Mouse (Mus musculus) forebrain, embryonic 14.5 days (tissue): ENCODE results near the gene Atp7a. TPM values are rescaled to one million over a fixed set of nuclear protein-coding genes. Genes with fewer than 3 reads are reported as not detected.
A peak's percentile ranks its signal among the peaks of the same experiment; 100 is the strongest.

Experiments used
- ATAC-seq: fragments of 200-750 bp; cut with Nextera tagmentation; 2 replicates; pipeline ENCODE4 v1.8.0; 2017; ENCODE audit warnings: mild to moderate bottlenecking, moderate library complexity
- DNase-seq: peaks from one replicate; pipeline ENCODE4 v3.0.0-alpha.2; 2015; ENCODE audit warnings: low spot score
- H3K27ac ChIP-seq: fragments of 300-500 bp; sonication (generic); 2 replicates; pipeline ENCODE4 v1.5.1; 2014; ENCODE audit warnings: low read depth, mild to moderate bottlenecking, control low read depth, low read length, moderate library complexity
- H3K27me3 ChIP-seq: fragments of 300-500 bp; sonication (generic); replicated peaks from 2 replicates; pipeline ENCODE4 v1.6.1; 2014; ENCODE audit warnings: low read length, control low read depth, mixed read lengths; ENCODE audit not compliant: control insufficient read depth, insufficient read depth
- H3K36me3 ChIP-seq: fragments of 300-500 bp; sonication (generic); 2 replicates; pipeline ENCODE4 v1.6.1; 2014; ENCODE audit warnings: low read length, control low read depth; ENCODE audit not compliant: control insufficient read depth, insufficient read depth
- H3K4me1 ChIP-seq: fragments of 300-500 bp; sonication (generic); 2 replicates; pipeline ENCODE4 v1.6.1; 2014; ENCODE audit warnings: antibody characterized with exemption, low read length, control low read depth; ENCODE audit not compliant: control insufficient read depth, insufficient read depth
- H3K4me2 ChIP-seq: fragments of 300-500 bp; sonication (generic); 2 replicates; pipeline ENCODE4 v1.6.1; 2014; ENCODE audit warnings: mild to moderate bottlenecking, control low read depth, low read length
- H3K4me3 ChIP-seq: fragments of 300-500 bp; sonication (generic); 2 replicates; pipeline ENCODE4 v1.5.1; 2014; ENCODE audit warnings: low read depth, low read length, control low read depth
- H3K9ac ChIP-seq: fragments of 300-500 bp; sonication (generic); 2 replicates; pipeline ENCODE4 v1.6.1; 2014; ENCODE audit warnings: mild to moderate bottlenecking, low read length, control low read depth, moderate library complexity
- H3K9me3 ChIP-seq: fragments of 300-500 bp; sonication (generic); replicated peaks from 2 replicates; pipeline ENCODE4 v1.6.1; 2016; ENCODE audit warnings: low read length, control low read depth, mixed read lengths; ENCODE audit not compliant: control insufficient read depth
- WGBS: fragments of 180-500 bp; shearing (Covaris S2); extraction: QIAGEN DNeasy Blood & Tissue Kit; methylation state at CpG from one replicate; pipeline ENCODE4 v1.1.7; 2014; 5-methylcytosine and 5-hydroxymethylcytosine counted together
- polyA plus RNA-seq: library from polyadenylated mRNA; unstranded; fragments of >200 nt; fragmentation: Nextera tagmentation; extraction: Ambion mirVana; gene quantifications from 2 replicates; pipeline ENCODE4 v1.2.1, GENCODE M21; 2014

Atp7a gene
- polyA plus RNA-seq, 1 experiment from 2014 or later = 15.8 TPM

GRCm38 (mm10) chrX:106142936-106143335 lies 115.9 kb downstream of the Atp7a start, which contains the start of gene Tlr13:
TSS of gene Tlr13 (plus strand) at chrX:106143204.
- no peaks in the 10 kb centered on the region for H3K27me3 ChIP-seq
- H3K36me3 ChIP-seq = no peaks in the 10 kb centered on the region
- DNase-seq = no peak
- no peaks in the 10 kb centered on the region for H3K9me3 ChIP-seq
- WGBS = 87% methylated on average over 6 of the region's 6 CpGs
- no peak within 1 kb of the TSS for H3K27ac ChIP-seq
- ATAC-seq = no peak
- H3K4me2 ChIP-seq = no peak within 1 kb of the TSS
- no peak within 1 kb of the TSS for H3K9ac ChIP-seq
- H3K4me3 ChIP-seq = no peak within 1 kb of the TSS
- H3K4me1 ChIP-seq = no peaks in the 10 kb centered on the region

- Histone ChIP-seq H3K9ac (no peak overlapping the region), H3K4me2 (no peak overlapping the region), H3K27me3 (no peaks in the 10 kb centered on the region), H3K36me3 (no peaks in the 10 kb centered on the region), H3K9me3 (no peaks in the 10 kb centered on the region), H3K4me3 (no peak overlapping the region), H3K4me1 (no peaks in the 10 kb centered on the region), H3K27ac (no peak overlapping the region)
- ATAC-seq = no peak
- 90% methylated on average over 1 of the region's 1 CpGs for WGBS
- DNase-seq = no peak
Observed at GRCm38 (mm10) chrX:106148185-106148584, 121.1 kb downstream of the Atp7a start.

DNA sequence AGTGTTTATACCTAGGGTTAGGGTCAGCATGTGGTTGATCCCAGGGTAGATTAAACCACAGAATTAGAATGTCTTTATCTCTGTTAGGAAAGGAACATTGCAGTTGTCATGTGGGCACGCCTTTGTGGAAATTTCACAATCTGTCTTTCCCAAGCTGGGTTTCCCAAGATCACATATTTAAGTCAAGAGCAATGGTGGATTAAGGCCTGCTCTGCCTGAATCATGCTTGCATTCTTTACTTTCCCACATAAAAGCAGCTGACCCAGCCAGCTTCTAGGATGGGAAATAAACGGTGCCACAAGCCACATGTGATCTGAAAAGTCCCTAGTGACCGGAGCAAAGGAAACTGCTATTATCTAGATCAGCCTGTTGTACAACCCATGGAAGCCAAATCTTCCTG lies 122.4 kb downstream of the Atp7a start:
- Histone ChIP-seq H3K9me3 (no peaks in the 10 kb centered on the region), H3K36me3 (no peaks in the 10 kb centered on the region), H3K4me3 (no peak overlapping the region), H3K27ac (no peak overlapping the region), H3K27me3 (no peaks in the 10 kb centered on the region), H3K9ac (no peak overlapping the region), H3K4me1 (no peaks in the 10 kb centered on the region), H3K4me2 (no peak overlapping the region)
- 87% methylated on average over 3 of the region's 3 CpGs for WGBS
- DNase-seq (no peak), ATAC-seq (no peak)

DNA sequence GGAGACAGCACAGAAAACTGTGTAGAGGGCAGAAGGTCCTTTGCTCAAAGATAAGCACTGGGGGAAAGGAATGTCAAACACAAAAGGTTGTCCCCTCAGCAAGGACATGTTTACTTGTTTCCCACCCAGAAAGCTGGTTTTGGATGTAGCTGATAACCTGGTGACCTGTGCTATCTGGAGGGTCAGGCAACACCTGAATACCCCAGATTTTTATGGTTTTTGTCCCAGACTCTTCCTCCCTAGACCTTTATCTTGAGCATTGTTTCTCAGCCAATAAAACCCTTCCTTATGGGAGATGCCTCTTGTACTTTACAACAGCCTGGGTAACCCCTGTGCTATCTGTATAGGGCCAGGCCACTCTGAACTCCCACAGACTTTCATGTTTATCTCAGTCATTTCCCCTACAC lies 127.1 kb downstream of the Atp7a start:
- no peaks in the 10 kb centered on the region for H3K27me3 ChIP-seq
- no peak overlapping the region for H3K4me3 ChIP-seq
- no peak overlapping the region for H3K9ac ChIP-seq
- H3K9me3 ChIP-seq = no peaks in the 10 kb centered on the region
- H3K27ac ChIP-seq = no peak overlapping the region
- no peak for DNase-seq
- no peaks in the 10 kb centered on the region for H3K4me1 ChIP-seq
- no peaks in the 10 kb centered on the region for H3K36me3 ChIP-seq
- ATAC-seq = no peak
- H3K4me2 ChIP-seq = no peak overlapping the region

DNA sequence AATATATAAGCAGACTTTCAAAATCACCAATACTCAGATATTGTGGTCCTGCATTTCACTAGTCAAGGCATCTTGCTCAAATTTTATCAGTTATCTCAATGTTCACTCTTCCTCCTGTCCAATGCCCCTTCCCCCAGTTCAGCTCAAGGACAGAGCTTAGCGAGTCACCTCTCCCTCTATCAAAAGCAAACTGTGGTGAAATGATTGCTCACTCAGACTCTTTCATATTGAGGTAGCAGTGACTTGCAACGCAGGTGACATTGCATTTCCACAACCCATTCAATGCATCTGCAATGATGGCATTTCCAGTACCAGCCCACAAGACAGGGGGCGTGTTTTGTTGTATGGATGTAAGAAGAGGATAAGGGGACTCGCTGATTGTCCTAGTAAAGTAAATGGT lies 128.8 kb downstream of the Atp7a start:
- no peak overlapping the region for H3K4me2 ChIP-seq
- ATAC-seq = no peak
- no peaks in the 10 kb centered on the region for H3K9me3 ChIP-seq
- no peaks in the 10 kb centered on the region for H3K27me3 ChIP-seq
- 75% methylated on average over 4 of the region's 4 CpGs for WGBS
- H3K36me3 ChIP-seq = no peaks in the 10 kb centered on the region
- H3K9ac ChIP-seq = no peak overlapping the region
- DNase-seq = no peak
- no peak overlapping the region for H3K27ac ChIP-seq
- no peaks in the 10 kb centered on the region for H3K4me1 ChIP-seq
- H3K4me3 ChIP-seq = no peak overlapping the region

DNA sequence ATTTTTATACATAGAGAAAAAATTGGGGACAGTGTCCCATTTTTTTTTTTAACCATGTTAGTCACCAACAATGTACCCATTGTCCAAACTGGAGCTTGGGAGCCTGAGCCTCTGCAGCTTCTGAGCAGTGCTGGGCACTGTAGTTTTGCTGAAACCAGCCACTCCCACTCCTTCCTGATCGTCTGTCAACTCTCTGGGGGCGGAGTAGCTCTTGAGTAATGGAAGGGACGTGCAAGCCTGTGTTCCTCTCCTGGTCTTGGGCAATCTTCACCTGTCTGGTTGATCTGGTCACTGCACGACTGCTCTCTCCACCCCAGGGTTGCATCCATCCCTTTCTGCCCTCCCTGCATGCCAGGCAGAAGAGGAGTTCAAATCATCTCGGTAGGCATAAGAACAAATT lies 136.9 kb downstream of the Atp7a start:
- H3K36me3 ChIP-seq = no peaks in the 10 kb centered on the region

DNA sequence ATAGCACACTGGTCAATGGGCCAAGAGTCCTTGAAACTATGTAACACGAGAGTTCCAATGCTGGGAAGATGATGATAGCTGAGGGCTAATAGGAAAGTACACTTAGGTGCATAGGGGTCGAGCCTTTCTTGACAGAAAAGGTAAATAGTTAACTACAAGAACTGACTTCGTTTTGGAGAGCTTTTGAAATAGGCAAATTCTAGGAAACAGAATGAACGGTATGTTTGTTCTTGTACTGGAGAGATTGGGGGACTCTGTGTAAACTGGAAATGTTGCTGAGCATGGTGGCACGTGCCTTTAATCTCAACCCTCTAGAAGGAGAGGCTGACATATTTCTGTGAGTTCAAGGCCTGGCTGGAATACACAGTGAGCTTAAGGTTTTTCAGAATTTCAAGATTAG lies 137.5 kb downstream of the Atp7a start:
- 68% methylated on average over 5 of the region's 5 CpGs for WGBS
- H3K9me3 ChIP-seq = no peaks in the 10 kb centered on the region

More for the DNA sequence above, 136.9 kb downstream of the Atp7a start:
- Histone ChIP-seq H3K4me1 (no peaks in the 10 kb centered on the region), H3K4me3 (no peak overlapping the region), H3K9me3 (no peaks in the 10 kb centered on the region), H3K4me2 (no peak overlapping the region), H3K27me3 (no peaks in the 10 kb centered on the region), H3K27ac (no peak overlapping the region), H3K9ac (no peak overlapping the region)
- WGBS = 69% methylated on average over 5 of the region's 5 CpGs
- no peak for ATAC-seq
- DNase-seq = no peak

GRCm38 (mm10) chrX:106165089-106165488 lies 138.0 kb downstream of the Atp7a start:
- no peak overlapping the region for H3K4me3 ChIP-seq
- H3K36me3 ChIP-seq = no peaks in the 10 kb centered on the region
- H3K9me3 ChIP-seq = no peaks in the 10 kb centered on the region
- H3K9ac ChIP-seq = no peak overlapping the region
- H3K27ac ChIP-seq = no peak overlapping the region
- ATAC-seq (no peak), DNase-seq (no peak)
- H3K4me2 ChIP-seq = no peak overlapping the region
- H3K4me1 ChIP-seq = no peaks in the 10 kb centered on the region
- 88% methylated on average over 1 of the region's 1 CpGs for WGBS
- no peaks in the 10 kb centered on the region for H3K27me3 ChIP-seq

More for the DNA sequence above, 137.5 kb downstream of the Atp7a start:
- no peak for ATAC-seq
- H3K36me3 ChIP-seq = no peaks in the 10 kb centered on the region
- DNase-seq = no peak
- H3K4me3 ChIP-seq = no peak overlapping the region
- no peak overlapping the region for H3K27ac ChIP-seq
- no peaks in the 10 kb centered on the region for H3K4me1 ChIP-seq
- no peak overlapping the region for H3K4me2 ChIP-seq
- no peaks in the 10 kb centered on the region for H3K27me3 ChIP-seq
- no peak overlapping the region for H3K9ac ChIP-seq

- WGBS = 36% methylated on average over 18 of the region's 18 CpGs
- peak overlapping the region; percentile 23 for H3K4me3 ChIP-seq
- H3K9me3 ChIP-seq = no peaks in the 10 kb centered on the region
- no peaks in the 10 kb centered on the region for H3K36me3 ChIP-seq
- H3K4me1 ChIP-seq = no peaks in the 10 kb centered on the region
- DNase-seq (peak; percentile 88), ATAC-seq (peak; percentile 95)
- peak overlapping the region; percentile 41 for H3K4me2 ChIP-seq
- peak overlapping the region; percentile 41 for H3K9ac ChIP-seq
- no peaks in the 10 kb centered on the region for H3K27me3 ChIP-seq
- no peak overlapping the region for H3K27ac ChIP-seq
Observed at GRCm38 (mm10) chrX:106171106-106171852, 144.2 kb downstream of the Atp7a start.
